Mouse (Mus musculus) cerebellum, postnatal 4 days (tissue): ENCODE results near the gene Vmn1r38.
"Not testable (repeated sequence)": the region's sequence is repeated elsewhere in the genome, so short reads cannot be mapped to it uniquely, and the experiment has no call there.

ENCODE experiments used
- DNase-seq, 2 experiments: peaks; one replicate each; pipeline ENCODE4 v3.0.0; 2022; ENCODE audit warnings: low spot score in 2 of 2, mixed read lengths in 1 of 2

Gene Vmn1r38

GRCm38 (mm10) chr6:66782527-66782926, at the start of gene Vmn1r38:
TSS of gene Vmn1r38 (minus strand) at chr6:66782627.
- DNase-seq: not testable (repeated sequence)

DNA sequence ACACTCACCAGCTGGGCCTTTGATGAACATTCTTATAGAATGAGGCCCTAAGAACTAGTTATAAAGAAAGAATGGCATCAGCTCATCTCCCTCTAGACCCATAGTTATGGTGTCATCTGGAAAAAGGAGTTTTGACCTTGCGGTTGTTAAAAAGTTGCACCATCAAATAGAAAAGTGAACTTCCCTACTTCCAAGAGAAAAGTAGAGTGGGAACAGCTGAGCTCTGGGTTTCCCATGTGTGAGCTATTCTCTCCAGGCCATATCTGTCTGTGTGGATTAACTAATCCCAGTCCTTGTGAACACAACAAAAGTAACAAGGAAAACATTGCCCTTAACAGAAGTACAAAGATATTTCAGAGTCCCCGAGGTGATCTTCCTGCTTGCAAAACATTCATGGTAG, 28.1 kb upstream of the Vmn1r38 start, which contains the start of gene Vmn1r39:
TSS of gene Vmn1r39 (minus strand) at position 101 of the 400 bp plus-strand sequence.
- no peak for DNase-seq

DNA sequence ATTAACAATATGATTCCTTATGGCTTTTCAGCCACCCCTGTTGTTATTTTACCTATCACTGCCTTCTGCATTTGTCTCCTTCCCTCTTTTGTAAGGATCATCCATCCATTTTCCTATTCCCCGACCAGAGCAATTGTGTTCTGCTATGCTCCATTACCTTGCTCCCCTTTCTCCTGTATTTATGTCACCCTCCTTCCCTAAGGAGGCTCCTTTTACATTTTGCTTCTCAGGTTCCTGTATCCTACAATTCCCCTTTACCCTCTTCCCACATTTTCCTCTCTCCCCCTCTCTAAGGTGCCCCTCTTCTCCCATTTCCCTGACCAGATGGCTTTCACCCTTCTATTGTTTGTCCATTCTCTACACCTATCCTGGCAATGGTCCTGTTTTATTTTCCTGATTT, 23.9 kb upstream of the Vmn1r38 start:
- no peak for DNase-seq

GRCm38 (mm10) chr6:66805713-66806112, 23.3 kb upstream of the Vmn1r38 start:
- DNase-seq: no peak

- DNase-seq: not testable (repeated sequence)
Measured at GRCm38 (mm10) chr6:66729082-66729481, 53.3 kb downstream of the Vmn1r38 start, which contains the start of gene Vmn1r37. TSS of gene Vmn1r37 (plus strand) at chr6:66729382.
